Mouse (Mus musculus): ENCODE results near the gene Olfr1423.
A peak's percentile ranks its signal among the peaks of the same experiment; 100 is the strongest.
"Not testable (repeated sequence)": the region's sequence is repeated elsewhere in the genome, so short reads cannot be mapped to it uniquely, and the experiment has no call there.

Olfr1423 gene

GRCm38 (mm10) chr19:12007105-12007931 lies 33.8 kb downstream of the Olfr1423 start:
- DNase-seq (ENCODE audit: low spot score in 2 of 2), result peak in 1 of 2 experiments; percentile 32

GRCm38 (mm10) chr19:12006361-12006947 lies 34.7 kb downstream of the Olfr1423 start:
- peak in 1 of 2 experiments; percentile 29 for DNase-seq (ENCODE audit: low spot score in 2 of 2)

GRCm38 (mm10) chr19:12005376-12006360 lies 35.4 kb downstream of the Olfr1423 start:
- DNase-seq (ENCODE audit: low spot score in 2 of 2), result peak; percentile 68 to 84

- no peak for DNase-seq (ENCODE audit: low spot score in 2 of 2)
Observed at GRCm38 (mm10) chr19:12004216-12005008, 36.7 kb downstream of the Olfr1423 start.

- no peak for DNase-seq (ENCODE audit: low spot score in 2 of 2)
Observed at GRCm38 (mm10) chr19:12003568-12003967, 37.5 kb downstream of the Olfr1423 start.

GRCm38 (mm10) chr19:12002791-12003190 lies 38.3 kb downstream of the Olfr1423 start:
- DNase-seq (ENCODE audit: low spot score in 2 of 2), result no peak

- DNase-seq (ENCODE audit: low spot score in 2 of 2), result peak in 1 of 2 experiments; percentile 57
Observed at GRCm38 (mm10) chr19:12002125-12002524, 39.0 kb downstream of the Olfr1423 start.

- DNase-seq (ENCODE audit: low spot score in 2 of 2), result no peak
Observed at GRCm38 (mm10) chr19:12001686-12002085, 39.4 kb downstream of the Olfr1423 start.

GRCm38 (mm10) chr19:11995722-11996448 lies 45.2 kb downstream of the Olfr1423 start:
- DNase-seq (ENCODE audit: low spot score in 2 of 2), result no peak

- no peak for DNase-seq (ENCODE audit: low spot score in 2 of 2)
Observed at GRCm38 (mm10) chr19:11994703-11995431, 46.2 kb downstream of the Olfr1423 start.

- DNase-seq (ENCODE audit: low spot score in 2 of 2), result no peak
Observed at GRCm38 (mm10) chr19:11992441-11993029, 48.6 kb downstream of the Olfr1423 start.

GRCm38 (mm10) chr19:11992034-11992433 lies 49.1 kb downstream of the Olfr1423 start:
- DNase-seq (ENCODE audit: low spot score in 2 of 2), result no peak

- DNase-seq (ENCODE audit: low spot score in 2 of 2), result no peak
Observed at GRCm38 (mm10) chr19:11989334-11989733, 51.8 kb downstream of the Olfr1423 start.

GRCm38 (mm10) chr19:11987841-11988240 lies 53.3 kb downstream of the Olfr1423 start:
- DNase-seq (ENCODE audit: low spot score in 2 of 2), result no peak

- not testable (repeated sequence) for DNase-seq (ENCODE audit: low spot score in 2 of 2)
Observed at GRCm38 (mm10) chr19:11984614-11985013, 56.5 kb downstream of the Olfr1423 start.

Data from frontal cortex, postnatal 10 days (tissue).